Mouse (Mus musculus): Measurements from ENCODE around the gene Limk1.

DNA sequence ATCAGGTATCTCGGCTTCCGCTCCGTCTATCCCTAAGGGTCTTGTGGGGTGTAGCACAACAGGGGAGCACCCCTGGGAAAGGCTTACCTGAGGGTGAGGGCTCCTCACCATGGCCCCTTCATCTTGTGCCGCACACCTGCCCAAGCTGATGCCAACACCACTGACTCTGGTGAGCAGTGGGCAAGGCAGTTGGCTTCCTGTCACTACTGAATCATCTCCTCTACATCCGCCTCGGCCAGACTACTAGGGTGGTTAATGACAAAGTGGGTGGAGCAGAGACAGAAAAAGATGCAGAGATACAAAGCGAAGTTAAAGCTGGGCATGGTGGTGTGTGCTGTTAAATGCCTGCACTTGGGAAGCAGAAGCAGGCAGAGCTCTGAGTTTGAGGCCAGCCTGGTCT, 73.6 kb downstream of the Limk1 start, which contains the start of gene Lat2:
- TF ChIP-seq CTCF (conservative IDR thresholded peaks at IDR 0.05; ENCODE audit: low read length) (no peak), NANOG (IDR thresholded peaks at IDR 0.05; ENCODE audit: borderline replicate concordance, low read length) (no peak)

Measured in E14TG2a.4 (cell line).